Comparison of ENCODE assay signal across 9 mouse cellular contexts in the genomic region with DNA sequence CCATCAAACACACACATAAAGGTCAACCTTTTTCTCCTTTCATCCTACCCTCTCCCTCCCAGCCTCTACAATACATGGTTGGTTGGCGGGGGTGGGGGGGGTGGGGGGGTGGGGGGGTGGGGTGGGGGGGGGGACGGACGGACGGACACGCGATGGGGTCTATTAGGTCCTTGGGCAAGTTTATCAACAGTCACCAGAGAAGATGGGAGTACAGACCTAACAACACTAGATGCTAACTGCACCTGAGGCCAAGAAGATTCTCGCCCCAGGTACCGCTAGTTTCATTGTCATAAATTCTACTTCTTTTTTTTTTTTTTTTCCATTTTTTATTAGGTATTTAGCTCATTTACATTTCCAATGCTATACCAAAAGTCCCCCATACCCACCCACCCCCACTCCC. TPM values are rescaled to one million over a fixed set of nuclear protein-coding genes. Genes with fewer than 3 reads are reported as not detected.
DNase-seq lines count a peak whose midpoint lies in the region; ATAC-seq lines count a peak whose summit lies in the region.
"Had no signal": no experiment of that assay in that cellular context is flagged by ENCODE, and none has a peak within 500 bp of the region (broad histone marks: within the 10 kb centered on the region; RNA-seq: fewer than 3 reads in every experiment).

No protein-coding gene starts in this region.

- ATAC-seq in erythroblast, adult 5-6 weeks (replicated peaks; ENCODE audit: low FRiP score, poor library complexity, severe bottlenecking), result no peak
- peak; percentile 39; the same call in 1 of the 2 replicates for ATAC-seq in neural tube, embryonic 11.5 days (ENCODE audit: insufficient read depth, low FRiP score, low TSS enrichment)
- no peak for ATAC-seq in liver, embryonic 12.5 days
- ATAC-seq in activated CD4-positive, CD25-positive, alpha-beta regulatory T cell, adult 4 months, result no peak
- no peak for ATAC-seq in inflammation-experienced regulatory T-cells, adult 6 months

- no peaks in the 10 kb centered on the region for H3K36me3 ChIP-seq in erythroblast, embryonic 14.5 days (ENCODE audit: control insufficient read depth)
- no peaks in the 10 kb centered on the region for H3K36me3 ChIP-seq in neural tube, embryonic 11.5 days (ENCODE audit: control insufficient read depth, insufficient read depth, low read length)
- no peaks in the 10 kb centered on the region for H3K36me3 ChIP-seq in liver, embryonic 12.5 days

- 77% methylated on average over 8 of the region's 8 CpGs for WGBS in neural tube, embryonic 11.5 days
- WGBS in liver, embryonic 12.5 days (ENCODE audit: insufficient replicate concordance), result 67% methylated on average over 8 of the region's 8 CpGs

- H3K4me2 ChIP-seq in neural tube, embryonic 11.5 days (ENCODE audit: low read depth), result no peak overlapping the region; the same call in 1 of the 2 replicates
- H3K4me2 ChIP-seq in liver, embryonic 12.5 days, result peak overlapping the region; percentile 95

- H3K27ac ChIP-seq in neural tube, embryonic 11.5 days (ENCODE audit: low read depth, low read length), result no peak overlapping the region
- no peak overlapping the region for H3K27ac ChIP-seq in liver, embryonic 12.5 days

- H3K9me3 ChIP-seq in erythroblast, embryonic 14.5 days (ENCODE audit: control insufficient read depth, low read length), result no peaks in the 10 kb centered on the region
- no peaks in the 10 kb centered on the region for H3K9me3 ChIP-seq in neural tube, embryonic 11.5 days (ENCODE audit: control insufficient read depth, low read length)
- no peaks in the 10 kb centered on the region for H3K9me3 ChIP-seq in liver, embryonic 12.5 days (replicated peaks)

- H3K27me3 ChIP-seq in erythroblast, embryonic 14.5 days (ENCODE audit: control insufficient read depth), result peaks cover 13% of the 10 kb centered on the region
- H3K27me3 ChIP-seq in neural tube, embryonic 11.5 days (ENCODE audit: control insufficient read depth, insufficient read depth, low read length), result no peaks in the 10 kb centered on the region
- peaks cover 20% of the 10 kb centered on the region for H3K27me3 ChIP-seq in liver, embryonic 12.5 days (replicated peaks)

- H3K4me3 ChIP-seq in erythroblast, embryonic 14.5 days (replicated peaks), result peak overlapping the region; percentile 67
- H3K4me3 ChIP-seq in neural tube, embryonic 11.5 days (ENCODE audit: low read depth, low read length), result no peak overlapping the region
- H3K4me3 ChIP-seq in liver, embryonic 12.5 days, result peak overlapping the region; percentile 67

- no peak for DNase-seq in neural tube, embryonic 11.5 days (ENCODE audit: low spot score)
- DNase-seq in neural tube, embryonic 10.5 days (ENCODE audit: extremely low spot score, low spot score), result no peak
- no peak for DNase-seq in ovary, postnatal 14 days (ENCODE audit: low spot score)

- H3K9ac ChIP-seq in neural tube, embryonic 11.5 days (ENCODE audit: low read length), result no peak overlapping the region
- H3K9ac ChIP-seq in liver, embryonic 12.5 days, result peak overlapping the region; percentile 64; the same call in 1 of the 2 replicates

- peaks cover 11% of the 10 kb centered on the region for H3K4me1 ChIP-seq in erythroblast, embryonic 14.5 days (ENCODE audit: control insufficient read depth)
- no peaks in the 10 kb centered on the region for H3K4me1 ChIP-seq in neural tube, embryonic 11.5 days (ENCODE audit: control insufficient read depth, insufficient read depth, low read length)
- peaks cover 10% of the 10 kb centered on the region for H3K4me1 ChIP-seq in liver, embryonic 12.5 days

RNA-seq across cellular contexts. Expression of gene Pla2g10, which starts 23.2 kb away (rescaled TPM):
- polyA plus RNA-seq in erythroblast, embryonic 14.5 days (2012), result not detected in 2 replicates
- total RNA-seq in erythroblast, adult 5-6 weeks (2015; ENCODE audit: low replicate concordance), result not detected in 2 replicates
- not detected in 2 replicates for total RNA-seq in erythroblast, adult 5-6 weeks (2017; ENCODE audit: low replicate concordance)
- 0.26 TPM in 1 of 2 replicates, not detected in the other for polyA plus RNA-seq in neural tube, embryonic 11.5 days (2014; fragmentation: Nextera tagmentation; extraction: Ambion mirVana)
- polyA plus RNA-seq in liver, embryonic 12.5 days (2016; fragmentation: Nextera tagmentation; extraction: Ambion mirVana), result 0.24 and 0.36 TPM in 2 replicates
- polyA plus RNA-seq in activated CD4-positive, CD25-positive, alpha-beta regulatory T cell, adult 4 months (2017; shearing (Covaris generic)), result not detected
- polyA plus RNA-seq in inflammation-experienced regulatory T-cells, adult 6 months (2017; shearing (Covaris generic)), result under 1 TPM in 1 of 3 experiments, not detected in 2; 0.38 TPM
- total RNA-seq: gastrocnemius, postnatal 14 days had no signal

RNA-seq across cellular contexts. Expression of gene Rrn3, which starts 26.5 kb away (rescaled TPM):
- 0.38 and 0.41 TPM in 2 replicates for polyA plus RNA-seq in erythroblast, embryonic 14.5 days (2012)
- total RNA-seq in erythroblast, adult 5-6 weeks (2015; ENCODE audit: low replicate concordance), result 6.3 and 8.5 TPM in 2 replicates
- total RNA-seq in erythroblast, adult 5-6 weeks (2017; ENCODE audit: low replicate concordance), result 7.2 and 9.3 TPM in 2 replicates
- polyA plus RNA-seq in neural tube, embryonic 11.5 days (2014; fragmentation: Nextera tagmentation; extraction: Ambion mirVana), result 119 and 124 TPM in 2 replicates
- polyA plus RNA-seq in liver, embryonic 12.5 days (2016; fragmentation: Nextera tagmentation; extraction: Ambion mirVana), result 48.7 and 49.8 TPM in 2 replicates
- 10 to 100 TPM; 44.8 to 49.4 TPM for polyA plus RNA-seq in activated CD4-positive, CD25-positive, alpha-beta regulatory T cell, adult 4 months (2017; shearing (Covaris generic))
- 10 to 100 TPM; 47.8 to 54.8 (median 48.1) TPM for polyA plus RNA-seq in inflammation-experienced regulatory T-cells, adult 6 months (2017; shearing (Covaris generic))

Comparison
In these comparisons a context has a peak if more than half of its experiments do, and no peak if none do; other contexts are left out.
1. RNA of gene Rrn3, which starts 26.5 kb away (polyA plus RNA-seq): 119 to 124 TPM in neural tube, embryonic 11.5 days, 44.8 to 49.4 TPM in activated CD4-positive, CD25-positive, alpha-beta regulatory T cell, adult 4 months, 48.7 to 49.8 TPM in liver, embryonic 12.5 days and 47.8 to 54.8 TPM in inflammation-experienced regulatory T-cells, adult 6 months; 0.38 to 0.41 TPM in erythroblast, embryonic 14.5 days; every median in the first group is over 10 times any median in the second.